Mouse (Mus musculus): ENCODE measurements around the gene Tent4b. TPM values are rescaled to one million over a fixed set of nuclear protein-coding genes. Genes with fewer than 3 reads are reported as not detected.

Tent4b gene
- polyA plus RNA-seq, 1 experiment from 2014 or later = 4.6 TPM

GRCm38 (mm10) chr8:88183121-88183520 is 15.9 kb upstream of the Tent4b start:
- H3K36me3 ChIP-seq (replicated peaks; ENCODE audit: insufficient read depth, low read length) = no peaks in the 10 kb centered on the region
- H3K27me3 ChIP-seq (ENCODE audit: insufficient read depth, low read length) = no peaks in the 10 kb centered on the region
- no peak for TF ChIP-seq EP300 (IDR thresholded peaks at IDR 0.05; ENCODE audit: low read depth)
- TF ChIP-seq CTCF (IDR thresholded peaks at IDR 0.05; ENCODE audit: low read depth) = no peak
- H3K9me3 ChIP-seq (ENCODE audit: low read length) = no peaks in the 10 kb centered on the region
- no peak overlapping the region for H3K4me3 ChIP-seq (ENCODE audit: low read depth, low read length)
- no peak for ATAC-seq
- H3K4me2 ChIP-seq (ENCODE audit: low read depth, low read length) = no peak overlapping the region
- no peak overlapping the region for H3K9ac ChIP-seq (replicated peaks)
- H3K4me1 ChIP-seq (ENCODE audit: insufficient read depth) = no peaks in the 10 kb centered on the region
- no peak overlapping the region for H3K27ac ChIP-seq (ENCODE audit: low read depth)
- no peak for DNase-seq
- 76% methylated on average over 2 of the region's 2 CpGs for WGBS (ENCODE audit: insufficient replicate concordance)

GRCm38 (mm10) chr8:88184914-88185313 is 14.1 kb upstream of the Tent4b start:
- 73% methylated on average over 1 of the region's 1 CpGs for WGBS (ENCODE audit: insufficient replicate concordance)
- no peak overlapping the region for H3K9ac ChIP-seq (replicated peaks)
- no peaks in the 10 kb centered on the region for H3K36me3 ChIP-seq (replicated peaks; ENCODE audit: insufficient read depth, low read length)
- no peak overlapping the region for H3K4me2 ChIP-seq (ENCODE audit: low read depth, low read length)
- no peak for DNase-seq
- no peaks in the 10 kb centered on the region for H3K27me3 ChIP-seq (ENCODE audit: insufficient read depth, low read length)
- no peak for ATAC-seq
- H3K9me3 ChIP-seq (ENCODE audit: low read length) = no peaks in the 10 kb centered on the region
- no peak overlapping the region for H3K4me3 ChIP-seq (ENCODE audit: low read depth, low read length)
- TF ChIP-seq EP300 (IDR thresholded peaks at IDR 0.05; ENCODE audit: low read depth) (no peak), CTCF (IDR thresholded peaks at IDR 0.05; ENCODE audit: low read depth) (no peak)
- no peaks in the 10 kb centered on the region for H3K4me1 ChIP-seq (ENCODE audit: insufficient read depth)
- no peak overlapping the region for H3K27ac ChIP-seq (ENCODE audit: low read depth)

- no peaks in the 10 kb centered on the region for H3K9me3 ChIP-seq (ENCODE audit: low read length)
- no peaks in the 10 kb centered on the region for H3K36me3 ChIP-seq (replicated peaks; ENCODE audit: insufficient read depth, low read length)
- no peak overlapping the region for H3K9ac ChIP-seq (replicated peaks)
- no peak overlapping the region for H3K27ac ChIP-seq (ENCODE audit: low read depth)
- no peaks in the 10 kb centered on the region for H3K27me3 ChIP-seq (ENCODE audit: insufficient read depth, low read length)
- no peak overlapping the region for H3K4me2 ChIP-seq (ENCODE audit: low read depth, low read length)
- no peak overlapping the region for H3K4me3 ChIP-seq (ENCODE audit: low read depth, low read length)
- WGBS (ENCODE audit: insufficient replicate concordance) = 76% methylated on average over 6 of the region's 6 CpGs
- H3K4me1 ChIP-seq (ENCODE audit: insufficient read depth) = no peaks in the 10 kb centered on the region
- TF ChIP-seq CTCF (IDR thresholded peaks at IDR 0.05; ENCODE audit: low read depth) = no peak
- TF ChIP-seq EP300 (IDR thresholded peaks at IDR 0.05; ENCODE audit: low read depth) = no peak
- no peak for DNase-seq
- no peak for ATAC-seq
Measured at GRCm38 (mm10) chr8:88185716-88186115, 13.3 kb upstream of the Tent4b start.

- Histone ChIP-seq H3K9ac (replicated peaks) (no peak overlapping the region), H3K27ac (ENCODE audit: low read depth) (no peak overlapping the region), H3K4me3 (ENCODE audit: low read depth, low read length) (no peak overlapping the region), H3K36me3 (replicated peaks; ENCODE audit: insufficient read depth, low read length) (no peaks in the 10 kb centered on the region), H3K9me3 (ENCODE audit: low read length) (no peaks in the 10 kb centered on the region), H3K4me1 (ENCODE audit: insufficient read depth) (peaks cover 14% of the 10 kb centered on the region), H3K4me2 (ENCODE audit: low read depth, low read length) (no peak overlapping the region), H3K27me3 (ENCODE audit: insufficient read depth, low read length) (no peaks in the 10 kb centered on the region)
- WGBS (ENCODE audit: insufficient replicate concordance) = 54% methylated on average over 3 of the region's 3 CpGs
- TF ChIP-seq CTCF (IDR thresholded peaks at IDR 0.05; ENCODE audit: low read depth) = no peak
- TF ChIP-seq EP300 (IDR thresholded peaks at IDR 0.05; ENCODE audit: low read depth) = no peak
- DNase-seq (no peak), ATAC-seq (no peak)
Measured at GRCm38 (mm10) chr8:88197328-88197727, 1.7 kb upstream of the Tent4b start.

- no peaks in the 10 kb centered on the region for H3K36me3 ChIP-seq (replicated peaks; ENCODE audit: insufficient read depth, low read length)
- H3K27ac ChIP-seq (ENCODE audit: low read depth) = peak overlapping the region; percentile 99
- peak overlapping the region; percentile 91 for H3K9ac ChIP-seq (replicated peaks)
- H3K4me1 ChIP-seq (ENCODE audit: insufficient read depth) = peaks cover 15% of the 10 kb centered on the region
- no peaks in the 10 kb centered on the region for H3K27me3 ChIP-seq (ENCODE audit: insufficient read depth, low read length)
- ATAC-seq (no peak), DNase-seq (peak; percentile 58)
- H3K4me3 ChIP-seq (ENCODE audit: low read depth, low read length) = peak overlapping the region; percentile 86
- WGBS (ENCODE audit: insufficient replicate concordance) = under 1% methylated on average over 10 of the region's 10 CpGs
- TF ChIP-seq CTCF (IDR thresholded peaks at IDR 0.05; ENCODE audit: low read depth) = no peak
- TF ChIP-seq EP300 (IDR thresholded peaks at IDR 0.05; ENCODE audit: low read depth) = no peak
- peak overlapping the region; percentile 97 for H3K4me2 ChIP-seq (ENCODE audit: low read depth, low read length)
- no peaks in the 10 kb centered on the region for H3K9me3 ChIP-seq (ENCODE audit: low read length)
Measured at GRCm38 (mm10) chr8:88198551-88198944, 465 bp upstream of the Tent4b start.

GRCm38 (mm10) chr8:88199700-88200601 is 938 bp downstream of the Tent4b start:
- peak overlapping the region; percentile 97 for H3K4me2 ChIP-seq (ENCODE audit: low read depth, low read length)
- ATAC-seq (peak; percentile 43), DNase-seq (peak; percentile 65)
- H3K9me3 ChIP-seq (ENCODE audit: low read length) = no peaks in the 10 kb centered on the region
- peak overlapping the region; percentile 86 for H3K4me3 ChIP-seq (ENCODE audit: low read depth, low read length)
- no peaks in the 10 kb centered on the region; the same call in 1 of the 2 replicates for H3K36me3 ChIP-seq (replicated peaks; ENCODE audit: insufficient read depth, low read length)
- WGBS (ENCODE audit: insufficient replicate concordance) = under 1% methylated on average over 64 of the region's 117 CpGs
- H3K4me1 ChIP-seq (ENCODE audit: insufficient read depth) = peaks cover 29% of the 10 kb centered on the region
- peak overlapping the region; percentile 99 for H3K27ac ChIP-seq (ENCODE audit: low read depth)
- TF ChIP-seq CTCF (IDR thresholded peaks at IDR 0.05; ENCODE audit: low read depth) (0 out of 2 replicates have a peak, but pooled peaks have one; percentile 9), EP300 (IDR thresholded peaks at IDR 0.05; ENCODE audit: low read depth) (no peak)
- H3K27me3 ChIP-seq (ENCODE audit: insufficient read depth, low read length) = no peaks in the 10 kb centered on the region
- peak overlapping the region; percentile 91 for H3K9ac ChIP-seq (replicated peaks)

All from liver, postnatal 0 days (tissue).